Mouse (Mus musculus): ENCODE measurements around the gene H2-M10.4. TPM values are rescaled to one million over a fixed set of nuclear protein-coding genes. Genes with fewer than 3 reads are reported as not detected.
"Not testable (repeated sequence)": the region's sequence is repeated elsewhere in the genome, so short reads cannot be mapped to it uniquely, and the experiment has no call there.

The H2-M10.4 gene
- not detected in 2 replicates for polyA plus RNA-seq (2016; fragmentation: Nextera tagmentation; extraction: Ambion mirVana)

GRCm38 (mm10) chr17:36462234-36462633 is at the start of gene H2-M10.4:
Gene H2-M10.4 (minus strand): TSS chr17:36462334.
- H3K4me2 ChIP-seq (replicated peaks): no peak within 1 kb of the TSS
- no peaks in the 10 kb centered on the region for H3K36me3 ChIP-seq
- H3K27me3 ChIP-seq (replicated peaks): no peaks in the 10 kb centered on the region
- H3K9me3 ChIP-seq: no peaks in the 10 kb centered on the region
- 91% methylated on average over 7 of the region's 7 CpGs for WGBS
- no peak for ATAC-seq (ENCODE audit: low FRiP score, low read depth)
- H3K27ac ChIP-seq: no peak within 1 kb of the TSS
- no peaks in the 10 kb centered on the region for H3K4me1 ChIP-seq
- H3K4me3 ChIP-seq: no peak within 1 kb of the TSS
- no peak within 1 kb of the TSS for H3K9ac ChIP-seq

DNA sequence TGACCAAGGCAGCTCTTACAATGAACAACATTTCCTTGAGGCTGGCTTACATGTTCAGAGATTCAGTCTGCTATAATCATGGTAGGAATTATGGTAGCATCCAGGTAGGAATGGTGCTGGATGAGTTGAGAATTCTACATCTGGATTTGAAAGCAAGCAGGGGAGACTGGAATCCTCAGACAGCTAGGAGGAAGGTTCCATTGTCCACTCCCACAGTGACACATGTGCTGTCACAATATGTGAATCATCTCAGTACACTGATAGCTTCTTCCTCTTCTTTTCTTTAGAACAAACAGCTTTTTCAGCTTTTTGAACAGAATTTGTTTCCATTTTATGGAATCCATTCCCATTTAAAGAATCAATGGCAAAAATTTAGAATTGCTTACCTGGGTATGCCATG is 41.8 kb upstream of the H2-M10.4 start:
- H3K27ac ChIP-seq: no peak overlapping the region
- no peaks in the 10 kb centered on the region for H3K36me3 ChIP-seq
- H3K9ac ChIP-seq: no peak overlapping the region
- ATAC-seq (ENCODE audit: low FRiP score, low read depth): no peak
- H3K4me2 ChIP-seq (replicated peaks): no peak overlapping the region
- H3K27me3 ChIP-seq (replicated peaks): no peaks in the 10 kb centered on the region
- H3K9me3 ChIP-seq: no peaks in the 10 kb centered on the region
- no peak overlapping the region for H3K4me3 ChIP-seq
- no peaks in the 10 kb centered on the region for H3K4me1 ChIP-seq

DNA sequence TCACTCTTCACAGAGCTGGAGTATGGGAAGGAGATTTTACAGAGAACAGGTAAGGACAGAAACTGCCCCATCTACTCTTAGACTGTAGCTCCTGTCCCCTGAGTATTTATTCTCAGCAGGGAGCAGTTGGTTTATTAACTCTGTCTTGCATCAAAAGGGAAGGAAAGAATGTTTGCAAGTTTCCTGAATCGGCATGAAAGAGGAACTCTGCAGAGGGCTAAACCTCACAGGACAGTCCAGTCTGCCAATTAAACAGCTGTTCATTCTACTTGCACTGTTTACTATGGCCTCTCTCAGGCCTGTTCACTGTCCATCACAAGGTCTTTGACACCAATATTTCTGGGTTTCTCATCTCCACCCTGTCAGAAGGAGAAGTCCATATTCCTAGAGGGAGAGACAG is 38.3 kb upstream of the H2-M10.4 start:
- no peak overlapping the region for H3K4me2 ChIP-seq (replicated peaks)
- WGBS: 67% methylated on average over 1 of the region's 1 CpGs
- H3K4me1 ChIP-seq: no peaks in the 10 kb centered on the region

DNA sequence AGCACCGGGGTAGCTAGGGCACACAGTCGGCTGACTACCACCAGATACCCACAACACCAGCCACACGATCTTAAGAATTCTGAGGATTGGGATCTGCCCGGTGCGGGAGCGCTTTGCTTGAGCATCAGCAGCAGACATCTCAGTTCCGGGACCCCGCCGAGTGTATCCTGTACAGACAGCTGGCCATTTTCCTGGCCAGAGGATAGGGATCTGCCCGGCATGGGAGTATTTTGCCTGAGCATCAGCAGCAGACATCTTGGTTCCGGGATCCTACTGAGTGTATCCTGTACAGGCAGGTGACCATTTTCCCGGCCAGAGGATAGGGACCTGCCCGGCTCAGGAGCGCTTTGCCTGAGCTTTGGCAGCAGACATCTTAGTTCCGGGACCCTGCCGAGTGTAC is 26.0 kb upstream of the H2-M10.4 start:
- WGBS: 90% methylated on average over 16 of the region's 16 CpGs
- H3K36me3 ChIP-seq; ATAC-seq (ENCODE audit: low FRiP score, low read depth); H3K27ac ChIP-seq; H3K4me3 ChIP-seq; H3K9me3 ChIP-seq; H3K9ac ChIP-seq; H3K27me3 ChIP-seq (replicated peaks); H3K4me2 ChIP-seq (replicated peaks); H3K4me1 ChIP-seq: not testable (repeated sequence)

More for the DNA sequence above, 38.3 kb upstream of the H2-M10.4 start:
- H3K27me3 ChIP-seq (replicated peaks): no peaks in the 10 kb centered on the region
- H3K9ac ChIP-seq: no peak overlapping the region
- H3K4me3 ChIP-seq: no peak overlapping the region
- H3K9me3 ChIP-seq: no peaks in the 10 kb centered on the region
- no peaks in the 10 kb centered on the region for H3K36me3 ChIP-seq
- no peak for ATAC-seq (ENCODE audit: low FRiP score, low read depth)
- no peak overlapping the region for H3K27ac ChIP-seq

DNA sequence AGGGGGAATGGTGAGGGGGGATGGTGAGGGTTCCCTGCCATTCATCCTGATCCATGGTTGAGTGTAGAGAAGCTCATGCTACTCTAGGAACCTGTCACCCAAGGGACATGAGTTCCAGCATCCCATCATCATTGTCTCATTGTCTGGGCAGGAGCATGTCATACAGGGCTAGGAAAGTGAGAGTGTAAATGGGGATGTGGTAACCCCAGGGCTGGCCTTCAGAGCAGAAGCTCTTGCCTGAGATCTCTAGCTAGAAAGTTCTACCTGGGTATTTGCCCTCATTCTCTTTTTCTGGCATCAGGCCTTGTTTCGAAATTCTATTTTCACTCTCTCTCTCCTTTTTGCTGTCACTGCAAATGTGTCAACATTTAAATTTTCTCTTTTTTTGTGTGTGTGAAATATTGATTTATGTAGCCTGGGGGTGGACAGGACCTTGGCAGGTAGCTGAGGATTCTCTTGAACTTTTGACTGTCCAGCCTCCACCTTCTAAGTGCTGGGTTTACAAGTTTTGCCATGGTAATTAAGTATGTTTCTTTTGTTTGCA is 24.6 kb upstream of the H2-M10.4 start:
- no peaks in the 10 kb centered on the region for H3K9me3 ChIP-seq
- no peak overlapping the region for H3K4me3 ChIP-seq
- H3K27ac ChIP-seq: no peak overlapping the region
- no peak for ATAC-seq (ENCODE audit: low FRiP score, low read depth)
- H3K9ac ChIP-seq: no peak overlapping the region
- H3K4me1 ChIP-seq: no peaks in the 10 kb centered on the region
- no peaks in the 10 kb centered on the region for H3K27me3 ChIP-seq (replicated peaks)
- no peaks in the 10 kb centered on the region for H3K36me3 ChIP-seq
- WGBS: 83% methylated on average over 1 of the region's 1 CpGs
- no peak overlapping the region for H3K4me2 ChIP-seq (replicated peaks)

DNA sequence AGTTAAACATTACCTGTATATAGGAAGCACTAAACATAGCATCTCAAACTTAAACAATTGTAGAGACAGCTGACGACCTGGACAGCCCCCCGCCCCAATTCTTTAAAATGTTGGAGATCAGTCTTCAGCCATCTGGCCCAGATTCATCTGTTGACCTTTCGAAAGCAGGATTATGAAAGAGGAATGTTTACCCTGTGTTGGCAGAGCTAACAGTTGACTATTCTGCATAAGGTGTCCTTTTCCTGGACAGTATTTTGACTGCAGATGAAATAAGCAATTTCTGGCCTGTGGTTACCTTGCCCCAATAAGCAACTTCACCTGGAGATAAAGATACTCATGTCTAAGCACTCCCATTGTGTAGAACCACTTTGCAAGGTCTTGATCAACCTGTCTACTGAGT is 21.7 kb upstream of the H2-M10.4 start:
- H3K27me3 ChIP-seq (replicated peaks): no peaks in the 10 kb centered on the region
- H3K36me3 ChIP-seq: no peaks in the 10 kb centered on the region
- no peak for ATAC-seq (ENCODE audit: low FRiP score, low read depth)
- H3K4me3 ChIP-seq: no peak overlapping the region
- H3K4me2 ChIP-seq (replicated peaks): no peak overlapping the region
- H3K4me1 ChIP-seq: no peaks in the 10 kb centered on the region
- no peak overlapping the region for H3K9ac ChIP-seq
- WGBS: 84% methylated on average over 3 of the region's 3 CpGs
- no peak overlapping the region for H3K27ac ChIP-seq
- H3K9me3 ChIP-seq: no peaks in the 10 kb centered on the region

DNA sequence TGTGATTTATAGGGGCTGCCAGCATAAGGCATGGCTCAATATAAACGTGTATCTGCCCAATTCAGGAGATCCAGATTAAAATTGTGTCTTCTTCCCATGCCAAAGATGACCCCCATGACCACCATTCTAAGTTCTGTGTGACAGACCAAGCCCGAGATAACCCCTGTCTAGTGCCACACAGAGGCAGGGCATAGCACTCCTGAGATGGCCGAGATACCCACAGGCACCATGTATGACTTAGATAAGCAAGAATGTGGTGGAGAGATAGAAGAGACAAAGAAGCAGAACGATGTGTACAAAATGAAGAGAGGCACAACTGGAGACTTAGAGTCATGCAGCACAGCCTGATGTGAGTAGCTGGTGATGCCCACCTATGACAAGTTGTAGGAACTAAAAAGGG is 5.9 kb downstream of the H2-M10.4 start:
- Histone ChIP-seq H3K9me3 (no peaks in the 10 kb centered on the region), H3K4me3 (no peak overlapping the region), H3K9ac (no peak overlapping the region), H3K36me3 (no peaks in the 10 kb centered on the region), H3K4me1 (no peaks in the 10 kb centered on the region), H3K27ac (no peak overlapping the region), H3K27me3 (replicated peaks) (no peaks in the 10 kb centered on the region), H3K4me2 (replicated peaks) (no peak overlapping the region)
- ATAC-seq (ENCODE audit: low FRiP score, low read depth): no peak
- WGBS: 80% methylated on average over 4 of the region's 4 CpGs

DNA sequence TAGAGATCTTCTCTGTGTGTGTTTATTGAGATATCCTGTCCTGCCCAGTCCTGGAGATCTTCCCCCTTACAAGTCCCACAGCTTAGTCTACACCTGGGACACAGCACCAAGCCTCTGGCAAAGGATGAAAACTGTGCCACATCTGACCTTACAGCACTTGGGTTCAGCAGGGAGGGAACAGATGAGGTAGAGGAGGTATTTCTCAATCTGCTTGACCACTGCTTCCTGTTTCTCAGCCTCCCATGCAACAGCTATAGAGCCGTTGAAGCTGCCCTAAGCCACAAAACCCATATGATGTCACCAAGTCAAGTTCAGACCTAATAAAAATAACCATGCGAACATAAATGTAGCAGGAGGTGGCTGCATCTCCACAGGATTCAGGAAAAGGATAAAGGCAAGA is 30.7 kb downstream of the H2-M10.4 start:
- WGBS: 86% methylated on average over 2 of the region's 2 CpGs
- no peak overlapping the region for H3K9ac ChIP-seq
- no peak for ATAC-seq (ENCODE audit: low FRiP score, low read depth)

GRCm38 (mm10) chr17:36418091-36418754 is 43.9 kb downstream of the H2-M10.4 start:
- H3K27me3 ChIP-seq (replicated peaks): no peaks in the 10 kb centered on the region
- H3K9me3 ChIP-seq: no peaks in the 10 kb centered on the region
- H3K4me3 ChIP-seq: no peak overlapping the region
- H3K4me1 ChIP-seq: no peaks in the 10 kb centered on the region
- H3K36me3 ChIP-seq: no peaks in the 10 kb centered on the region
- whole genome bisulfite sequencing: 30% methylated on average over 4 of the region's 4 CpGs
- H3K9ac ChIP-seq: no peak overlapping the region
- no peak overlapping the region for H3K27ac ChIP-seq
- no peak for ATAC-seq (ENCODE audit: low FRiP score, low read depth)
- H3K4me2 ChIP-seq (replicated peaks): no peak overlapping the region

More for the DNA sequence above, 30.7 kb downstream of the H2-M10.4 start:
- no peak overlapping the region for H3K4me2 ChIP-seq (replicated peaks)
- H3K27ac ChIP-seq: no peak overlapping the region
- H3K36me3 ChIP-seq: no peaks in the 10 kb centered on the region
- no peak overlapping the region for H3K4me3 ChIP-seq
- no peaks in the 10 kb centered on the region for H3K9me3 ChIP-seq
- H3K27me3 ChIP-seq (replicated peaks): no peaks in the 10 kb centered on the region
- no peaks in the 10 kb centered on the region for H3K4me1 ChIP-seq

DNA sequence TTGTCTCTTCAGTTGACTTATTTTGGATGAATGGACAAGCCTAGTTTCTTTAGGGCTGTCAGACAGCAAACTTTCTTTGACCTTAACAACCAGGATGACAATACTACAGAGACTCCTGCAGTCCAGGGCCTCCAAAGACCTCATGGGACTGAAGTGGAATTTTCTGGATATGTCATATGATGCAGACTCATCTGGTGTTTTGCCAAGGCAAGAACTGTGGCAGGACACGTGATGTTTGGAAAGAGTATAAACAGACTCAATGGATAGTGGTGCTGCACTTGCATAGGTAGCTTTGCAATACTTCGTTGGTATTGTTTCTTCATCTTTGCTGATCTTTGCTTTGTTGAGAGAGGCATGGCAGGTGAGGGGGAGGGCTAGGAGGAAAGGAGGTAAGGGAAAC is 44.7 kb downstream of the H2-M10.4 start:
- no peaks in the 10 kb centered on the region for H3K36me3 ChIP-seq
- no peak for ATAC-seq (ENCODE audit: low FRiP score, low read depth)
- H3K9me3 ChIP-seq: no peaks in the 10 kb centered on the region
- WGBS: 62% methylated on average over 2 of the region's 2 CpGs
- no peaks in the 10 kb centered on the region for H3K27me3 ChIP-seq (replicated peaks)
- H3K4me2 ChIP-seq (replicated peaks): no peak overlapping the region
- no peak overlapping the region for H3K27ac ChIP-seq
- no peak overlapping the region for H3K9ac ChIP-seq
- H3K4me3 ChIP-seq: no peak overlapping the region
- no peaks in the 10 kb centered on the region for H3K4me1 ChIP-seq

DNA sequence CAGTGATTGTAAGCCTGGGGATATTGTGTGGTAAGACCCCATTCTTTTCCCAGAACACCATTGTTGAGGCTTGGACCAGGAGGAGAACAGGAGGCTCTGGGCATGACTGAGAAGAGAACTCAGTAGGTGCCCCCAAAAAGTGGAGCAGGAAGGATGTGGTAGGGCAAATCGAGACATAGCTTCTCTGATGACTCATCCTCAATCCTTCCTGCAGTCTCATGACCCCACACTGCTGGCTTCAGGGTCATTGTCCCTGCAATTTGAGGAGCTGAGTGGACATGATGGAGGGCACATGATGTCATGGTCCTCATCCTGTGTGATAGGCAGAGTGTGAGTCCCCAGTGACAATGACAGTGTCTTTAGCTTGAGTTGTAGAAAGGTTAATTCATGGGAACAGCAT is 46.7 kb downstream of the H2-M10.4 start:
- Histone ChIP-seq H3K4me1 (no peaks in the 10 kb centered on the region), H3K36me3 (no peaks in the 10 kb centered on the region), H3K27me3 (replicated peaks) (no peaks in the 10 kb centered on the region), H3K27ac (no peak overlapping the region), H3K4me3 (no peak overlapping the region), H3K9ac (no peak overlapping the region), H3K9me3 (no peaks in the 10 kb centered on the region), H3K4me2 (replicated peaks) (no peak overlapping the region)
- WGBS: 48% methylated on average over 1 of the region's 1 CpGs
- ATAC-seq (ENCODE audit: low FRiP score, low read depth): no peak

DNA sequence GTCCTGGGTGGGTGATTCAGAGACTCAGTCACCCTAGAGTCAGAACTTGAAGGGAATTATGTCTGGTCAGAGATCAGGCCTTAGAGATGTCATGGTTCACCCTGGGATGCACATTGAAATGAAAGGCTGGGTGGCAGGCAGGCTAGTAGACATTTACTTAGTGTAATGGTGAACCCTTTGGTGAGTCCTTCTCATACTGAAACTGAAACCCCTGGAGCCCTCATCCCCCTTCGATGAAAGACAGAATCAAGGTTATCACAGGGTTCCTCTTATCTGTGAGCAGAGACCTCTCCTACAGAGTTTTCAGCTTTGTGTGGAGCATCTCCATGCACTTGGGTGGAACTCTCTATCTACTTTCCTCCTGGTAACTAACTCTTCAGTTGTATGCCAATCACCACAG is 47.8 kb downstream of the H2-M10.4 start:
- Histone ChIP-seq H3K27me3 (replicated peaks) (no peaks in the 10 kb centered on the region), H3K4me1 (no peaks in the 10 kb centered on the region), H3K4me2 (replicated peaks) (no peak overlapping the region), H3K27ac (no peak overlapping the region), H3K4me3 (no peak overlapping the region), H3K9ac (no peak overlapping the region), H3K36me3 (no peaks in the 10 kb centered on the region), H3K9me3 (no peaks in the 10 kb centered on the region)
- ATAC-seq (ENCODE audit: low FRiP score, low read depth): no peak
- WGBS: 86% methylated on average over 1 of the region's 1 CpGs

Data from neural tube, embryonic 12.5 days (tissue).